Mouse (Mus musculus) liver, embryonic 16.5 days (tissue): ENCODE measurements at regions not wholly inside any gene's neighbourhood (a gene's known extent, or its start where the extent isn't known, plus 50 kb on each side); places are given as distances from the start of the nearest gene placed in this dataset.

Source experiments
- ATAC-seq: fragments of 200-750 bp; cut with Nextera tagmentation; 2 replicates; pipeline ENCODE4 v1.8.0; 2017; ENCODE audit warnings: low read depth, mild to moderate bottlenecking, moderate number of reproducible peaks, moderate library complexity
- H3K27ac ChIP-seq: fragments of 300-500 bp; sonication (generic); 2 replicates; pipeline ENCODE4 v1.5.1; 2014; ENCODE audit warnings: mild to moderate bottlenecking, low read length
- H3K27me3 ChIP-seq: fragments of 300-500 bp; sonication (generic); 2 replicates; pipeline ENCODE4 v1.6.1; 2014; ENCODE audit warnings: low read depth, low read length, mixed read lengths; ENCODE audit not compliant: control insufficient read depth, insufficient read depth
- H3K36me3 ChIP-seq: fragments of 300-500 bp; sonication (generic); 2 replicates; pipeline ENCODE4 v1.6.1; 2014; ENCODE audit warnings: mild to moderate bottlenecking; ENCODE audit not compliant: control insufficient read depth, insufficient read depth
- H3K4me1 ChIP-seq: fragments of 300-500 bp; sonication (generic); 2 replicates; pipeline ENCODE4 v1.6.1; 2014; ENCODE audit warnings: low read depth, low read length, mixed read lengths; ENCODE audit not compliant: control insufficient read depth
- H3K4me2 ChIP-seq: fragments of 300-500 bp; sonication (generic); 2 replicates; pipeline ENCODE4 v1.6.1; 2014; ENCODE audit warnings: low read depth, low read length, mixed read lengths
- H3K4me3 ChIP-seq: fragments of 300-500 bp; sonication (generic); 2 replicates; pipeline ENCODE4 v1.5.1; 2014; ENCODE audit warnings: low read depth, mild to moderate bottlenecking, low read length
- H3K9ac ChIP-seq: fragments of 300-500 bp; sonication (generic); 2 replicates; pipeline ENCODE4 v1.6.1; 2014; ENCODE audit warnings: low read depth, low read length
- H3K9me3 ChIP-seq: fragments of 300-500 bp; sonication (generic); replicated peaks from 2 replicates; pipeline ENCODE4 v1.6.1; 2016; ENCODE audit warnings: low read length; ENCODE audit not compliant: control insufficient read depth
- WGBS: fragments of 180-500 bp; shearing (Covaris S2); extraction: QIAGEN DNeasy Blood & Tissue Kit; methylation state at CpG from one replicate; pipeline ENCODE4 v1.1.7; 2014; ENCODE audit not compliant: insufficient replicate concordance; 5-methylcytosine and 5-hydroxymethylcytosine counted together

- Histone ChIP-seq H3K27me3 (no peaks in the 10 kb centered on the region), H3K4me2 (no peak overlapping the region), H3K36me3 (no peaks in the 10 kb centered on the region), H3K9me3 (no peaks in the 10 kb centered on the region), H3K4me3 (no peak overlapping the region), H3K4me1 (no peaks in the 10 kb centered on the region), H3K9ac (no peak overlapping the region), H3K27ac (no peak overlapping the region)
- no peak for ATAC-seq
- WGBS, result 49% methylated on average over 4 of the region's 4 CpGs
Measured at GRCm38 (mm10) chr13:26865930-26866555, 96.1 kb upstream of the Hdgfl1 start.

- no peak for ATAC-seq
- 52% methylated on average over 3 of the region's 3 CpGs for WGBS
- Histone ChIP-seq H3K4me2 (no peak overlapping the region), H3K9ac (no peak overlapping the region), H3K27ac (no peak overlapping the region), H3K4me3 (no peak overlapping the region), H3K36me3 (no peaks in the 10 kb centered on the region), H3K4me1 (no peaks in the 10 kb centered on the region), H3K27me3 (no peaks in the 10 kb centered on the region), H3K9me3 (no peaks in the 10 kb centered on the region)
Measured at GRCm38 (mm10) chr13:26867794-26868193, 97.8 kb upstream of the Hdgfl1 start.

- Histone ChIP-seq H3K4me3 (no peak overlapping the region), H3K27ac (no peak overlapping the region), H3K36me3 (no peaks in the 10 kb centered on the region), H3K4me1 (no peaks in the 10 kb centered on the region), H3K4me2 (no peak overlapping the region), H3K27me3 (no peaks in the 10 kb centered on the region), H3K9ac (no peak overlapping the region), H3K9me3 (no peaks in the 10 kb centered on the region)
- ATAC-seq, result no peak
- WGBS, result 29% methylated on average over 7 of the region's 7 CpGs
Measured at GRCm38 (mm10) chr13:26916477-26916876, 140.9 kb upstream of the Prl start.

GRCm38 (mm10) chr13:26932695-26933438, 124.5 kb upstream of the Prl start:
- WGBS, result 34% methylated on average over 4 of the region's 4 CpGs
- Histone ChIP-seq H3K9ac (no peak overlapping the region), H3K9me3 (no peaks in the 10 kb centered on the region), H3K4me3 (no peak overlapping the region), H3K4me2 (no peak overlapping the region), H3K27me3 (no peaks in the 10 kb centered on the region), H3K4me1 (no peaks in the 10 kb centered on the region), H3K36me3 (no peaks in the 10 kb centered on the region), H3K27ac (no peak overlapping the region)
- ATAC-seq, result 0 out of 2 replicates have a peak, but pooled peaks have one; percentile 21

- ATAC-seq, result no peak
- H3K36me3 ChIP-seq, result no peaks in the 10 kb centered on the region
- no peaks in the 10 kb centered on the region for H3K9me3 ChIP-seq
- H3K27ac ChIP-seq, result no peak overlapping the region
- no peak overlapping the region for H3K4me3 ChIP-seq
- 54% methylated on average over 5 of the region's 5 CpGs for WGBS
- H3K4me2 ChIP-seq, result no peak overlapping the region
- H3K9ac ChIP-seq, result no peak overlapping the region
- no peaks in the 10 kb centered on the region for H3K4me1 ChIP-seq
- no peaks in the 10 kb centered on the region for H3K27me3 ChIP-seq
Measured at GRCm38 (mm10) chr13:26933838-26934237, 123.5 kb upstream of the Prl start.

- Histone ChIP-seq H3K27me3 (no peaks in the 10 kb centered on the region), H3K9me3 (no peaks in the 10 kb centered on the region), H3K36me3 (no peaks in the 10 kb centered on the region), H3K9ac (no peak overlapping the region), H3K4me1 (no peaks in the 10 kb centered on the region), H3K4me3 (no peak overlapping the region), H3K4me2 (no peak overlapping the region), H3K27ac (no peak overlapping the region)
- no peak for ATAC-seq
Measured at GRCm38 (mm10) chr13:26940436-26940835, 116.9 kb upstream of the Prl start.

GRCm38 (mm10) chr13:26944487-26944886, 112.9 kb upstream of the Prl start:
- no peak overlapping the region for H3K4me3 ChIP-seq
- H3K4me1 ChIP-seq, result no peaks in the 10 kb centered on the region
- no peak for ATAC-seq
- H3K9ac ChIP-seq, result no peak overlapping the region
- no peaks in the 10 kb centered on the region for H3K36me3 ChIP-seq
- whole genome bisulfite sequencing, result 64% methylated on average over 3 of the region's 3 CpGs
- no peaks in the 10 kb centered on the region for H3K27me3 ChIP-seq
- no peak overlapping the region for H3K4me2 ChIP-seq
- no peaks in the 10 kb centered on the region for H3K9me3 ChIP-seq
- no peak overlapping the region for H3K27ac ChIP-seq

- H3K4me3 ChIP-seq, result no peak overlapping the region
- no peak overlapping the region for H3K9ac ChIP-seq
- WGBS, result 68% methylated on average over 2 of the region's 2 CpGs
- no peak for ATAC-seq
- no peaks in the 10 kb centered on the region for H3K36me3 ChIP-seq
- no peak overlapping the region for H3K27ac ChIP-seq
- H3K4me1 ChIP-seq, result no peaks in the 10 kb centered on the region
- no peaks in the 10 kb centered on the region for H3K9me3 ChIP-seq
- H3K4me2 ChIP-seq, result no peak overlapping the region
- H3K27me3 ChIP-seq, result no peaks in the 10 kb centered on the region
Measured at GRCm38 (mm10) chr13:26951461-26951860, 105.9 kb upstream of the Prl start.

- no peak overlapping the region for H3K4me3 ChIP-seq
- no peak overlapping the region for H3K9ac ChIP-seq
- no peak overlapping the region for H3K4me2 ChIP-seq
- WGBS, result 58% methylated on average over 2 of the region's 2 CpGs
- no peak overlapping the region for H3K27ac ChIP-seq
- no peaks in the 10 kb centered on the region for H3K4me1 ChIP-seq
- no peaks in the 10 kb centered on the region for H3K9me3 ChIP-seq
- no peak for ATAC-seq
- H3K36me3 ChIP-seq, result no peaks in the 10 kb centered on the region
- no peaks in the 10 kb centered on the region for H3K27me3 ChIP-seq
Measured at GRCm38 (mm10) chr13:26953834-26954233, 103.5 kb upstream of the Prl start.
